Comparison of ENCODE assay signal across 10 mouse cellular contexts in the genomic region with DNA sequence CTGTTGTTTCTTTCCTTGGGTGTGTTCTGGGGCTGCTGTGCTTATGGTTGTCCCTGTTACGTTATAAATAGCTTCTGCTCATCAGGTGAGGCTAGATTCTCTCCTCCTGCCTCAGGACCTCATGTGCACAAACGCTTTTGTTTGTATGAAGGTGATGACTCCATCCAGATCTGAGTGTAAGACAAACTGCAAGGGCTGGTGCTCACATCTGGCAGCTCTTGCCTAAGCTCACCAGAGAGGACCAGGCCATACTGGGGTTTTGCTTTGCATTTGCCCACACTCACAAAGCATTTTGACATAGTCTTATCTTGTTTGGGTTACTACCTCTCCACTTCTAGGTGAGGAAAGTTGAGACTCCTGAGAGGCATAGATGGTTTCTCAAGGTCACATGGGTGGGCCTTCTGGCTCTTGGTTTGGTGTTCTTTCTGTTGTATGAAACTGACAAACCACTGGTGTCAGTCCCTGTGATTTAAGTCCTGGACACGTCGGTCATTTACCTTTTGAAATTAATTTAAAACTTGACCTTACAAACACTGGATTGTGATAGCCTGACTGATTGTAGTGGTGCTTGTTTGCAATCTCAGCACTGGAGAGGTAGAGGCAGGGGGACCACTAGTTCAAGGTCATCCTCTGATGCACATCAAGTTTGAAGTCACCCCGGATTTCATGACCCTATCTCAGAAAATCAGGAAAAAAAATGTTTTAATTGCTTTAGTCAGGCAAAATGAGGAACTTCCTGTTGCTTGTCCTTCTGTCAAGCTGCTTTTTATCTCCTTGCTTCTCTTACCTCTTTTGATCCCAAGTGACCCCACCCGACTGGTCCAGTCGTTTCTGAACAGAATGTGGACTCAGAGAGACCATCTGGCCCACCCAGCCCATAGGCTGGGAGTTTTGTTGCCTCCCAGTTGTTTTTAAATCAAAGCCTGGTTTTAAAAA. TPM values are rescaled to one million over a fixed set of nuclear protein-coding genes. Genes with fewer than 3 reads are reported as not detected.
DNase-seq lines count a peak whose midpoint lies in the region; ATAC-seq lines count a peak whose summit lies in the region.
"Had no signal": no experiment of that assay in that cellular context is flagged by ENCODE, and none has a peak within 500 bp of the region (broad histone marks: within the 10 kb centered on the region; RNA-seq: fewer than 3 reads in every experiment).

No protein-coding gene starts in this region.

- no peaks in the 10 kb centered on the region for H3K27me3 ChIP-seq in hindbrain, embryonic 11.5 days (ENCODE audit: control insufficient read depth, insufficient read depth, low read length)
- no peaks in the 10 kb centered on the region; the same call in 1 of the 2 replicates for H3K27me3 ChIP-seq in midbrain, embryonic 12.5 days

- WGBS in hindbrain, embryonic 11.5 days, result 80% methylated on average over 7 of the region's 7 CpGs
- 79% methylated on average over 7 of the region's 7 CpGs for WGBS in midbrain, embryonic 12.5 days

- H3K36me3 ChIP-seq in hindbrain, embryonic 11.5 days (ENCODE audit: control insufficient read depth, insufficient read depth, low read length), result 0 out of 2 replicates have a peak, but pooled peaks cover 2% of the 10 kb centered on the region
- peaks cover 31% of the 10 kb centered on the region for H3K36me3 ChIP-seq in midbrain, embryonic 12.5 days

- DNase-seq in kidney, adult 11 months, result peak; percentile 15
- no peak for DNase-seq in kidney, postnatal 4 days
- no peak for DNase-seq in hindbrain, embryonic 11.5 days (ENCODE audit: low spot score)
- no peak for DNase-seq in cerebellum, adult 8-10 months
- no peak for DNase-seq in left cerebral cortex, postnatal 10 days (ENCODE audit: extremely low spot score in 1 of 2, low spot score in 2 of 2)
- no peak for DNase-seq in adrenal gland, adult 2 months

- H3K4me3 ChIP-seq in brown adipose tissue, adult 24 weeks (ENCODE audit: insufficient read depth, low read depth, low read length), result peak overlapping the region; percentile 69
- H3K4me3 ChIP-seq in hindbrain, embryonic 11.5 days (ENCODE audit: low read depth, low read length), result peak overlapping the region; percentile 45; the same call in 1 of the 2 replicates
- H3K4me3 ChIP-seq in midbrain, embryonic 12.5 days, result peak overlapping the region; percentile 83; the same call in 1 of the 2 replicates

- H3K4me1 ChIP-seq in brown adipose tissue, adult 24 weeks (ENCODE audit: control insufficient read depth, insufficient read depth, insufficient read length, low read length), result peaks cover 17% of the 10 kb centered on the region
- H3K4me1 ChIP-seq in hindbrain, embryonic 11.5 days (replicated peaks; ENCODE audit: control insufficient read depth, insufficient read depth, low read length), result peaks cover 9% of the 10 kb centered on the region
- peaks cover 38% of the 10 kb centered on the region for H3K4me1 ChIP-seq in midbrain, embryonic 12.5 days

- peak overlapping the region; percentile 40; the same call in 1 of the 2 replicates for H3K9ac ChIP-seq in hindbrain, embryonic 11.5 days (ENCODE audit: low read depth, low read length)
- peak overlapping the region; percentile 88 for H3K9ac ChIP-seq in midbrain, embryonic 12.5 days (replicated peaks)

- peak overlapping the region; percentile 33; the same call in 1 of the 2 replicates for H3K27ac ChIP-seq in brown adipose tissue, adult 24 weeks (replicated peaks; ENCODE audit: low read depth, low read length)
- H3K27ac ChIP-seq in hindbrain, embryonic 11.5 days (ENCODE audit: low read depth, low read length), result no peak overlapping the region
- H3K27ac ChIP-seq in midbrain, embryonic 12.5 days (replicated peaks), result no peak overlapping the region

- H3K9me3 ChIP-seq in hindbrain, embryonic 11.5 days (ENCODE audit: control insufficient read depth, low read length), result no peaks in the 10 kb centered on the region
- no peaks in the 10 kb centered on the region for H3K9me3 ChIP-seq in midbrain, embryonic 12.5 days
- H3K9me3 ChIP-seq: G1E had no signal

- H3K4me2 ChIP-seq in hindbrain, embryonic 11.5 days (replicated peaks; ENCODE audit: low read depth, low read length), result peak overlapping the region; percentile 79; the same call in 1 of the 2 replicates
- peak overlapping the region; percentile 73 for H3K4me2 ChIP-seq in midbrain, embryonic 12.5 days (replicated peaks)

- ATAC-seq in hindbrain, embryonic 11.5 days (ENCODE audit: low FRiP score), result no peak
- ATAC-seq in midbrain, embryonic 12.5 days (ENCODE audit: low FRiP score, low read depth), result no peak
- ATAC-seq: inflammation-experienced regulatory T-cells, adult 6 months had no signal

- intact Hi-C loops in left cerebral cortex, postnatal 10 days (cut with DNase I), result loop anchor here (5.0 kb wide), 1 partner anchor 66 kb away; the partner anchor contains the start of genes Rangap1 and Zc3h7b

RNA-seq across cellular contexts. Expression of gene Tef, which starts 10.7 kb away (rescaled TPM):
- 33.0 and 53.3 TPM in 2 replicates for polyA plus RNA-seq in brown adipose tissue, adult 24 weeks (2012; ENCODE audit: insufficient read depth, insufficient read length, missing spikeins)
- polyA plus RNA-seq in hindbrain, embryonic 11.5 days (2014; fragmentation: Nextera tagmentation; extraction: Ambion mirVana), result 12.0 and 12.4 TPM in 2 replicates
- 30.5 and 32.4 TPM in 2 replicates for polyA plus RNA-seq in midbrain, embryonic 12.5 days (2016; fragmentation: Nextera tagmentation; extraction: Ambion mirVana)
- total RNA-seq in left cerebral cortex, postnatal 10 days (2021), result 100 to 1,000 TPM; 121 to 143 TPM
- total RNA-seq in adrenal gland, adult 2 months (2021), result 100 to 1,000 TPM in 1 of 2 experiments, 10 to 100 TPM in 1; 35.0 to 100 TPM
- polyA plus RNA-seq in adrenal gland, adult 2 months (2012; rRNA removed), result 35.0 and 69.3 TPM in 2 replicates

RNA-seq across cellular contexts. Expression of gene Tob2, which starts 45.6 kb away (rescaled TPM):
- 79.0 and 87.4 TPM in 2 replicates for polyA plus RNA-seq in brown adipose tissue, adult 24 weeks (2012; ENCODE audit: insufficient read depth, insufficient read length, missing spikeins)
- polyA plus RNA-seq in hindbrain, embryonic 11.5 days (2014; fragmentation: Nextera tagmentation; extraction: Ambion mirVana), result 10.5 and 12.5 TPM in 2 replicates
- polyA plus RNA-seq in midbrain, embryonic 12.5 days (2016; fragmentation: Nextera tagmentation; extraction: Ambion mirVana), result 20.9 and 22.2 TPM in 2 replicates
- 10 to 100 TPM; 25.5 to 29.9 TPM for total RNA-seq in left cerebral cortex, postnatal 10 days (2021)
- 100 to 1,000 TPM in 1 of 2 experiments, 10 to 100 TPM in 1; 96.0 to 102 TPM for total RNA-seq in adrenal gland, adult 2 months (2021)
- 69.9 and 76.1 TPM in 2 replicates for polyA plus RNA-seq in adrenal gland, adult 2 months (2012; rRNA removed)

RNA-seq across cellular contexts. Expression of gene Phf5a, which starts 58.7 kb away (rescaled TPM):
- polyA plus RNA-seq in brown adipose tissue, adult 24 weeks (2012; ENCODE audit: insufficient read depth, insufficient read length, missing spikeins), result 42.4 and 46.3 TPM in 2 replicates
- 184 and 186 TPM in 2 replicates for polyA plus RNA-seq in hindbrain, embryonic 11.5 days (2014; fragmentation: Nextera tagmentation; extraction: Ambion mirVana)
- 129 and 133 TPM in 2 replicates for polyA plus RNA-seq in midbrain, embryonic 12.5 days (2016; fragmentation: Nextera tagmentation; extraction: Ambion mirVana)
- total RNA-seq in left cerebral cortex, postnatal 10 days (2021), result 10 to 100 TPM; 42.6 to 44.5 TPM
- 10 to 100 TPM; 59.6 to 59.8 TPM for total RNA-seq in adrenal gland, adult 2 months (2021)
- polyA plus RNA-seq in adrenal gland, adult 2 months (2012; rRNA removed), result 27.7 and 37.1 TPM in 2 replicates

RNA-seq across cellular contexts. Expression of gene Aco2, which starts 59.1 kb away (rescaled TPM):
- polyA plus RNA-seq in brown adipose tissue, adult 24 weeks (2012; ENCODE audit: insufficient read depth, insufficient read length, missing spikeins), result 3,633 and 4,102 TPM in 2 replicates
- polyA plus RNA-seq in hindbrain, embryonic 11.5 days (2014; fragmentation: Nextera tagmentation; extraction: Ambion mirVana), result 155 and 169 TPM in 2 replicates
- 170 and 177 TPM in 2 replicates for polyA plus RNA-seq in midbrain, embryonic 12.5 days (2016; fragmentation: Nextera tagmentation; extraction: Ambion mirVana)
- total RNA-seq in left cerebral cortex, postnatal 10 days (2021), result 100 to 1,000 TPM; 392 to 412 TPM
- 1,000 to 10,000 TPM; 1,000 to 1,044 TPM for total RNA-seq in adrenal gland, adult 2 months (2021)
- polyA plus RNA-seq in adrenal gland, adult 2 months (2012; rRNA removed), result 391 and 396 TPM in 2 replicates
